Mouse (Mus musculus) ES-CJ7 (cell line): Measurements from ENCODE around the gene Cd247.

Source experiments
- DNase-seq: peaks from one replicate; pipeline ENCODE4 v3.0.0; 2011; ENCODE audit warnings: low read depth, low spot score

Gene Cd247

DNA sequence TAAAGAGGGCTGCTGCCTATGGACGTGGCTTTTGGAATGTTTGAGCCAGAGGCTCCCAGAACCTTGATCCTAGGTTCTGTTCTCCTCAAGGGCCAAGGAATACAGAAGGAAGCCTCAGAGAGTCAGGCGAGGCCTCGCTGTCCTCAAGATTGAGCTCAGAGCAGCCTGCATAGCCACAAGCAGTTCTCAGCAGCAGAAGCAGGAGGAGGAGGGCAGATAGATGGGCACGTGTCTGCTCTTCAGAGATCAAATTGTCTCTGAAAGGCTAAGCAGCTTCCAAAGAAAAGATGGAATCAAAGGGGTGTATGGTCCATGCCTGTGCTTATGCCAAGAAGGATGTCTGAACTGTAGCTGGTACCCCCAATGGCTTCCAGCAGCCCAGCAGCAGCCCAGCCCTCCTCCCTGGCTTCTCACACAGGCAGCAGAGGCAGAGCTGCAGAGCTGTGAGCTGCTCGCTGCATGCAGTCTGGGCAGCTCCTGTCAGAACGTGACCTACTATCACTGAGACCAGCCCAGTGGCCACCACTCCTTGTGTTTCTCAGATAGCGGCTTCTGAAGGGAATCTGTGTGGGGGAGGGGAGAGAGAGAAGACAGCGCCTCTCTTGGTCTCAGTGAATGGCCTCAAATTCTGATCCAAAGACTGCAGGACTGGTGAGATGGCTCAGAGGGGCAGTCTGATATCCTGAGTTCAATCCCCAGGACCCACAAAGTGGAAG, 29.8 kb downstream of the Cd247 start:
- no peak for DNase-seq

DNA sequence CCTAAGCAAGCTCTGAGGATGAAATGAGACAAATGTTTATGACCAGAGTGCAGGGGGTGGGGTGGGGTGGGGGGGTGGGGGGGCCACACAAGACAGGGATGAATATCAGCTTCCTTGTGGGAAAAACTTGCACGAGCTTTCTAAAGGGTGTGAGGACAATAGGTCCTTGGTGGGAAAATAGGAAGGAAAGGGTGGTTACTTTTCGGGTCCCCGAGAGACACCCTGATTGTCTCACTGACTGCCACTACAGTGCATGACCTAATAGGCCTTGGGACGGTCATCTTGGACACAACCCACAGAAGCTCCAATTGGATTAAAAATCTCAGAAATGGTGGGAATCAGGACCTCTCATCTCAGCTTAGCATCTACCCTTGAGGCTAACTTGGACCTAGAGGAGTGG, 30.7 kb downstream of the Cd247 start:
- DNase-seq = no peak

DNA sequence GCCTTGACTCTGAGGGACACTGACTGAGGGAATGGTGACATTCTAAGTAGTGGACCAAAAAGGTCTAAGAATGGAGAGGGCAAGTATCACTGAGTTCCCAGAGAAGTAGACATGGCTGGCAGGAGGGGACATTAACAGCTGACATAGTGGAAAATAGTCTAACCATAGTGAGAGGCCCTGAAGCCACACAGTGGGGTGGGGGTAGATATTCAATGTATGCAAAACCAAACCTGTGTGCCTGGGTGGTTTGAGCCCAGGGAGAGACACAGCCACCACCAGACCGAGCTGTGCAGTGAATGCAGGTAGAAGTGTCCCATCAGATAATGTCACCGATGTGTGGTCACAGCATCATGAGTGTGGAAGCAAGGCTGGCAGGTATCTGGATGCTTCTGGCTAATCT, 33.5 kb downstream of the Cd247 start:
- DNase-seq = no peak

DNA sequence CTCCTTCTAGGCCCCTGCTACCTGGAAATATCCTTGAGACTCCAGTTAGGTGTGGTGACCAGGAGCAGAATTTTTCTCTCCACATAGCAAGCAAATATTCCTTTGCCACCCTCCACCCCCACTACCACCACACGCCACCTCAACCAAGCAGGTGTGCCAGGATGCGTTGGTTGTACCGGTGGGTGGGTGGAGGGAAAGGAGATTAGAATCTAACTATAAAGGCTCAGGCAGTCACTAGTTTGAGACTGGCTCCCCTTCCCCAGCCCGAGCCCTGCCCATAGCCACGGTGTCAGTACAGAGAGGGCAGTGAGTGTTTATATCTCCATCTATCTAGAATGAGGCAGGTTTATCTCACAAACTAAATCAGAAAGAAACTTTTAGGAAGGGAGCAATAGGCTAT, 39.7 kb downstream of the Cd247 start:
- no peak for DNase-seq

DNA sequence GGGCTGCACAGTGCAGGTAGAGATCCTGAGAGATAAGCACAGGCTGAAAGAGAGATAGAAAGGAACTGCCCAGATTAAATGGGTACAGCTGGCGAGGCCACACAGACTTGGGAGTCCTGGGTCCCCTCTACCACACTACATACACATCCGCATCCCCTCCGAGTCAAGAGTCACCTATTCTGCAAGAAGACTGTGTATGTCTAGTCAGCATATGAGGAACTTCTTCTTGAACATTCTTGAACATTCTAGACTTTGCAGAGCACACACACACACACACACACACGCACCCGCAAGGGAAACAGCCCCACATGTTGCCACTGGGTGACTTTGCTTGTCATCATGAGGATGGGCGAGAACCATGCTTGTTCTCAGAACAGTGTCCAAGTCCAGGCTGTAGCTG, 40.1 kb downstream of the Cd247 start:
- DNase-seq = no peak

DNA sequence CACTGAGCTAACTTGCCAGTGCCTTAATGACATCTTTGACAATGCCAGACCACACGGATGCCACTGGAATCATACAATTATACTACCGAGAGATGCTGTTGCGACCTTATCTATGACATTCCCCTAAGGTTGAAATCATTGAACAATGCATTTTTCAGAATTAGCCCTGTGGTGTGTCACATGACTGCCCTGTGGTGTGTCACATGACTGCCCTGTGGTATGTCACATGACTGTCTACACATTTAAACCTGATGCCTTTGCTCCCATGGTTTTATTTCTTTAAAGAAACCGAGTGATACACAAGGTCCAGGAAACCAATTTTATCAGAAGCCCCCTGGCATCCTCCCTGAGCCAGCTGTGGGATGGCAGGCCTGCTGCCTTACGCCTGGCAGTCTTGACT, 41.4 kb downstream of the Cd247 start:
- no peak for DNase-seq

- no peak for DNase-seq
Measured at GRCm38 (mm10) chr1:165833244-165833643, 44.8 kb downstream of the Cd247 start.

- DNase-seq = no peak
Measured at GRCm38 (mm10) chr1:165833910-165834632, 45.6 kb downstream of the Cd247 start.

- DNase-seq = no peak
Measured at GRCm38 (mm10) chr1:165834633-165834975, 46.1 kb downstream of the Cd247 start.

DNA sequence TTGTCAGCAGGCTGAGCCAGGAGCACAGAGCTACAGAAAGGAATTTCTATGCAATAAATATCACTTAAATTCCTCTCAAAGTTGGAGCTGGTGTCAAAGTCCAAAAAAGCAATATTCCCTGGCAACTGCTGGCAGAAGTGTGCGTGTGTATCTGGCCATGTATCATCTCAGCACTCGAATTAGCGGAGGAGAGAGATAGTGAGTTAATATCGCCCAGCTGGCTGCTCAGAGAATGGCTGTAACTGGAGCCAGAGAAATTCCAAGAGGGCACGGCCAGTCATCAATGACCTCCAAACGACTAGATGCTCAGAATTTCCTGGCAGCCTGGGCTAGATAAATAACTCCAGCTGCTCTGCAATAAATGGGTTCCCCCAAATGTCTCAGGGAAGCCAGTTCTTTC, 48.0 kb downstream of the Cd247 start:
- DNase-seq = no peak

DNA sequence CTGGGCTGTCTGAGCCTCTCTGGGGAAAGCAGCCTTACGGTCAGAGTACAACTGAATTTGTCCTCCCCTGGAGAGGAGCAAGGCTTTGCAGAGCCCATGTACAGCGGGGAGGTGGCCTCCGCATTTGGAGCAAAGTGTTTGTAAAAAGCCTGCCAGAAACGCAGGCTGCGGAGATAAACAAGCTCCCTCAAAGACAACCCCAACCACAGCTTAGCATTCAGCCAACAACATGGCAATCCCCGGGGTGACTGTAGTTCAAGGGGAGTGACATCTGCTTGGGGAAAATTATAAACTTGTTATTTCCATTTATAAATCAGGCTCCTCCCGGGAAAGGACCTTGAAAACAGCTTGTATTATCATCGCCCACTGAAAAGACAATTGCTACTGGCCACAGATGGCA, 49.1 kb downstream of the Cd247 start:
- no peak for DNase-seq

- no peak for DNase-seq
Measured at GRCm38 (mm10) chr1:165839201-165839600, 50.7 kb downstream of the Cd247 start.

GRCm38 (mm10) chr1:165840548-165841230, 52.2 kb downstream of the Cd247 start:
- DNase-seq = no peak

DNA sequence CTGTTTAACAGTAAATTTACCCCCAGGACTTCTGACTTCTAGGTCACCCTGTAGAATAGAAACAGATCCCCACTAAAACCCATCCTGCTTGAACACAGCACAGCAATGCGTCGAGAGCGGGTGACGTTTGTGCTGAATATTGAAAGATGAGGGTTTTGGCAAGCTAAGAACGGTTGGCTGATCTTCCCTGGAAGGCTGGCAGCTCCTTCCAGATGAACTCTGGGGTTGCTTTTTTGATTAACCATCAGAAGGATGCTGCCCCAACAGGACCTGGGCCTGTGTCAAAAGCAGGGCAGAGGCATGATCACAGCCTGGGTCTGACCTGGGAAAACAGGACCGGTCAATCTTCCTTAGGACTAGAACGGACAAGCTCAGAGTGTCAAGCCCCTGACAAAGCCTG, 53.7 kb downstream of the Cd247 start:
- DNase-seq = no peak

DNA sequence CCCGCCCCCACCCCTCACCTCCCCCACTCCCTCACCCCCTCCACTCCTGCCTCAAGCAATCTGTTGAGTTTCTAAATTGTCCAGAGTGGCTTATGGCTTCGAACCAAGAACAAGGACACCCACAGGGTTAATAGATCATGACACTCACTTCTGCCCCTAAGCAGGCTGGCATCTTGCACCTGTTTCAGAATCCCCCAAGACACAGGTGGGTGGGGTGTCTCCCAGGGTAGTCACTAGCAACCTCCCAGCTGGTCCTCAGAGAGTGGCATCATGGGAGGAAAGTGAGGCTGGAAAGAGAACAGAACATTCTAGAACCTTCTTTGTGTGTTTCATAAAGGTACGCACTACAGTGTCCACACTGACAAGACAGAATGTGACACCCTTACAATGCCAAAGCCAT, 55.1 kb downstream of the Cd247 start:
- DNase-seq = no peak

GRCm38 (mm10) chr1:165844466-165844951, 56.0 kb downstream of the Cd247 start:
- no peak for DNase-seq

- no peak for DNase-seq
Measured at GRCm38 (mm10) chr1:165844956-165845355, 56.5 kb downstream of the Cd247 start.

DNA sequence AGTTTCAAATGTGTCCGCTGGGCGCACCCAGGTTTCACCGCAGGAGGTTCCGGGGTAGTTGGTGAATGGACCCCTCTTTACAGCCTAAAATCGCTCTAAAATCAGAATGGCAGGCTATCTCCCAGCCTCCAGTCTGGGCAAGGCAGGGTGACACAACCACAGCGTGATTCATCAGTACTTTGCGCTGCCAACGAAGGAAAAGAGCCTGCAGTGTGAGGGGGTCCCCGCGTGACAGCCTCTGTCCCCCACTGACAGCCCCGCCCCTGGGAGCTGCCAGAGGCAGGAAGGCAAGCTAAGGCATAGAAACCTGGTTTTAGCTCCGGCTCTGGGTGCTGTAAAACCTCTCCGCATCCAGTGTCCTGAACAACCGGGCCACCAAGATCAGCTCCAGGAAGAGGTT, 56.9 kb downstream of the Cd247 start:
- no peak for DNase-seq

DNA sequence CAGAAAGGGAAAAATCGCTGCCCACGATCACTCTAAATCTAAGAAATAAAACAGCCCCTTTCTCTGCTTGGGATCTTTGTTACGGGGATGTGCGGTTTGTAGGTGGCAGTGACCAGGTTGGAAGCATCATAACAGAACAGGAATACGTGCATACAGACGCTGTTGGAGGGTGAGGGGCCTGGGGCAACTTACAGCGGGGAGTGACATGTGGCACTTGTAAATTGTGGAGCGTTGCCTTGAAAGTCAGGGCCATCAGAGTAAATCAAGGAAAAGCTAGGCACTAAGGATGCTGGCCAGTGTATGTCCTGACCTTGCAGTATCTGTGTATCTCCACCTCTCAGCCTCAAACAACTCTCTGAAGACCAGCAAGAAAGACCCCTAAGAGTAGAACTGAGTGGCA, 59.9 kb downstream of the Cd247 start:
- DNase-seq = no peak

DNA sequence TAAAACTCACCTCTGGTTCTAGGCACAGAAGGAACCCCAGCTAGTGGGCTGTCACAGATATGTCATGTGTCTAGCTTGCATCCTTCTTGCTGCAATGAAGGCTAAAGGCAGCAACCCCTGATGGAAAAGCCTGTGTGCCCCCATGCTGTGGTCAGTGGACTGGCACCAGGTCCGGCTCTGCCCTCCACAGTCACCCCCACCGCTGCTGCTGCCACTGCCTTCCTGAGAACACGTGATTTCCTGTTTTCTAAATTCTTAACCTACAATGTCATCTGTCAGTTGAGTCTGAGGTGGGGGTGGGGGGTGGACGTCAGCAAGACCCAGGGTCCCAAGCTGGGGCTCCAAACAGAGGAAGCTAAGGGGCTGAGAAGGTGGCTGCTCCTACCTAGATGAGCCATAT, 60.4 kb downstream of the Cd247 start:
- DNase-seq = no peak

DNA sequence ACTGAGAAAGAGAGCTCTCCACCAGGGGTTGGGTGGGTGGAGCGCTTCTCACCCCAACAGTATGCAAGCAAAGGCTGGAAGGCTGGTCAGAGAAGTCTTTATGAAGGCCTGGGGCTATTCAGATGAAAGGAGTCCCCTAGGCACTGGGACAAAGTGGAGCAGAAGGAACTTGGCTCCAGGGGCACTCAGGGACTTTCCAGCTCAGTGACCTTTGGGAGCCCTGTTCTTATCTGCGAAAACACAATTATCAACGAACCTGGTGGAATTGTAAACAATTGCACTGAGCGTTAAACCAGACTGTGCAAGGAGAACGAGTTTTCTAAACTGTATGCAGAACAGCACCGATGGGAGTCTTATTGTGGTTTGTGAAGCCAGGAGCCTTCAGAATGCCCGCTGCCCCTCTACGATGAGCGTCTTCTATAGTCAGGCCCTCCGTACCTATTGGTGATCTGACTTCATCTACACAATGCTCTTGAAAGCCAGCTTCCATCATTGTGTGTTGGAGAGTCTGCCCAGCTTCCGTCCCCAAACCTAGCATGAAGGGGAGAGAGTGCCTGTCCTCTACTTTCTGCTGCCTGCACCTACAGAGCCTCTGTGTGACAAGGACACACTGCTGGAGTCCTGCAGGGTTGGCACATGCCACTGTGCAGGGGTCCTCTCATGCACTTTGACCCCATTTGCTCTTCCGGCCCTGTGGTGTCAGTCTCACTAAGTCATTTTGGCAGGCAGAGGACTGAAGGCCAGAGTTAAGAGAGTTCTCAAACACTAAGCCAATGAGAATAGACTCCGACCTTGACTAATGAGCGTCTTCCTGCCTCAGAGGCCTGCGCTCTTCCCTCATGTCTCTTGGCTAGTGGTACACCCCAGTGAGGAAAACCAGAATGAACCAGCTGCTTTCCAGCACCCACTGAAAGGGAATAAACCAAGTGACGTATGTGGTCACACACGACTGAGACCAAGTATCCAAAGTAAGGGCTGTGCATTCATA, 61.3 kb downstream of the Cd247 start:
- no peak for DNase-seq

- no peak for DNase-seq
Measured at GRCm38 (mm10) chr1:165852131-165852530, 63.6 kb downstream of the Cd247 start.
